Mouse (Mus musculus): ENCODE data around the gene Phf11c. TPM values are rescaled to one million over a fixed set of nuclear protein-coding genes. Genes with fewer than 3 reads are reported as not detected.
"Not testable (repeated sequence)": the region's sequence is repeated elsewhere in the genome, so short reads cannot be mapped to it uniquely, and the experiment has no call there.

Phf11c gene
- polyA plus RNA-seq, 1 experiment from 2014 or later, result 0.79 TPM

DNA sequence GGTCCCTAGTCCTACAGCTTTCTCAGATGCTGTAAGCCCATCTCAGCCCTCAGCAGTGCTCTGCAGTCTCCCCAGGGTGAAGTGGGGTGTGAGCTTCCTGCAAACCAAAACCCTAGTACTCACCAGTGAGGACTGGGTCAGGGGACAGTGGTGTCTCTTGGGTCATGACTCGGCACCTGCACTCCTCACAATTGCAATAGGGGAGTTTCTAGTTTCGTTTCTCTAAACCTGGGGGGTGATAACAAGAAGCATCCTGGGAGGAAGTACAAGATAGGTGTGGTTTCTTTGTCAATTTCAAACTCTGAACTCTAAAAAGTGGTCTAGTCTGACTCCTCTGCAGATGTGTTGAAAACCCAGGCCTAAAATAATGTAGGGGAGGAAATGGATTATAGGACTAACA lies 1.8 kb upstream of the Phf11c start:
- Histone ChIP-seq H3K9ac (replicated peaks) (no peak overlapping the region), H3K4me3 (ENCODE audit: low read depth, low read length) (no peak overlapping the region), H3K9me3 (ENCODE audit: low read length) (no peaks in the 10 kb centered on the region), H3K27me3 (ENCODE audit: insufficient read depth, low read length) (no peaks in the 10 kb centered on the region), H3K4me2 (ENCODE audit: low read depth, low read length) (no peak overlapping the region), H3K36me3 (replicated peaks; ENCODE audit: insufficient read depth, low read length) (peaks cover 19% of the 10 kb centered on the region), H3K27ac (ENCODE audit: low read depth) (0 out of 2 replicates have a peak overlapping the region, but pooled peaks have one; percentile 16), H3K4me1 (ENCODE audit: insufficient read depth) (no peaks in the 10 kb centered on the region)
- DNase-seq (peak; percentile 28), ATAC-seq (peak; percentile 33)
- TF ChIP-seq EP300 (IDR thresholded peaks at IDR 0.05; ENCODE audit: low read depth) (no peak), CTCF (IDR thresholded peaks at IDR 0.05; ENCODE audit: low read depth) (no peak)
- 49% methylated on average over 2 of the region's 2 CpGs for WGBS (ENCODE audit: insufficient replicate concordance)

DNA sequence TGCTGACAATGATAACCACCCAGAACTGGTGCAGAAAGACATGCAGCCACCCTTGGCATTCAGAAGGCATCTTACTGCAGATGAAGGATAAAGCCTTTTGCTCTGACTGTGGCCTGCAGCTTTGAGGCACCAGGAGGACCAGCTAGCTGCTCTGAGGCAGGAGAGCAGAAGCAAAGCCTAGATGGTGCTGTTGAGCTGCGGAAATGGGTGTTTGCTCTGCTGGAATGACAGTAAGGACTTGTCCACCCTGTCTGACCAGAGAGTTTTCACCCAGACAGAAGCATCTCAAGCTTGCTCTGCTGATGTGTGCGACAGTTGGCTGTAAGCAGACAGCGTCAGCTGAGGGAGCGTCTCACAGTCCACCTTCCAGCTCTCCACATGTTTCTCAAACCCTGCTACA lies 5.0 kb downstream of the Phf11c start:
- not testable (repeated sequence) for H3K4me1 ChIP-seq (ENCODE audit: insufficient read depth); H3K27ac ChIP-seq (ENCODE audit: low read depth); DNase-seq; H3K4me2 ChIP-seq (ENCODE audit: low read depth, low read length); H3K27me3 ChIP-seq (ENCODE audit: insufficient read depth, low read length); ATAC-seq; H3K4me3 ChIP-seq (ENCODE audit: low read depth, low read length); H3K36me3 ChIP-seq (replicated peaks; ENCODE audit: insufficient read depth, low read length); H3K9me3 ChIP-seq (ENCODE audit: low read length); H3K9ac ChIP-seq (replicated peaks)
- peak; percentile 30; the same call in 1 of the 2 replicates for TF ChIP-seq CTCF (IDR thresholded peaks at IDR 0.05; ENCODE audit: low read depth)
- WGBS (ENCODE audit: insufficient replicate concordance), result 76% methylated on average over 4 of the region's 4 CpGs

DNA sequence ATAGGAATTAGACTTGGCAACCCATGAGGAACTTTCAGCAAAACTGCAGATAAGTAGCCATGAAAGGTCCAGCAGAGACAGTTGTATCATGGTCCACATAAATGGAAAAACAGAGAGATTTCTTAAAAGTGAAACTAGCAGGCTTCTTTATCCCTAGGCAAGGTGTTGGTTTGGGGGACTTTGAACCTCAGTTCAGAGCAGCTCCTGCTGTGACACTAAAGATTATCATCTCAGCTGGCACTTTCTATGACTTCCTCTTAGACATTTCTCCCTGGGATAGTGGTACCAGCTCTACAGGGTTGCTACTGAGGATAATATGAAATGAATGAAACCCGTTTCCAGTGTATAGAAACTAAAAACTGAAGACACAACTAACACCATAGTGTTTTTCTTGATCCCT lies 5.6 kb downstream of the Phf11c start:
- no peak overlapping the region for H3K4me3 ChIP-seq (ENCODE audit: low read depth, low read length)
- no peak overlapping the region for H3K27ac ChIP-seq (ENCODE audit: low read depth)
- H3K27me3 ChIP-seq (ENCODE audit: insufficient read depth, low read length), result no peaks in the 10 kb centered on the region
- 53% methylated on average over 1 of the region's 1 CpGs for WGBS (ENCODE audit: insufficient replicate concordance)
- H3K4me2 ChIP-seq (ENCODE audit: low read depth, low read length), result no peak overlapping the region
- no peak for DNase-seq
- H3K9ac ChIP-seq (replicated peaks), result no peak overlapping the region
- TF ChIP-seq EP300 (IDR thresholded peaks at IDR 0.05; ENCODE audit: low read depth) (no peak), CTCF (IDR thresholded peaks at IDR 0.05; ENCODE audit: low read depth) (no peak)
- no peaks in the 10 kb centered on the region for H3K9me3 ChIP-seq (ENCODE audit: low read length)
- ATAC-seq, result no peak
- no peaks in the 10 kb centered on the region for H3K4me1 ChIP-seq (ENCODE audit: insufficient read depth)
- H3K36me3 ChIP-seq (replicated peaks; ENCODE audit: insufficient read depth, low read length), result no peaks in the 10 kb centered on the region

DNA sequence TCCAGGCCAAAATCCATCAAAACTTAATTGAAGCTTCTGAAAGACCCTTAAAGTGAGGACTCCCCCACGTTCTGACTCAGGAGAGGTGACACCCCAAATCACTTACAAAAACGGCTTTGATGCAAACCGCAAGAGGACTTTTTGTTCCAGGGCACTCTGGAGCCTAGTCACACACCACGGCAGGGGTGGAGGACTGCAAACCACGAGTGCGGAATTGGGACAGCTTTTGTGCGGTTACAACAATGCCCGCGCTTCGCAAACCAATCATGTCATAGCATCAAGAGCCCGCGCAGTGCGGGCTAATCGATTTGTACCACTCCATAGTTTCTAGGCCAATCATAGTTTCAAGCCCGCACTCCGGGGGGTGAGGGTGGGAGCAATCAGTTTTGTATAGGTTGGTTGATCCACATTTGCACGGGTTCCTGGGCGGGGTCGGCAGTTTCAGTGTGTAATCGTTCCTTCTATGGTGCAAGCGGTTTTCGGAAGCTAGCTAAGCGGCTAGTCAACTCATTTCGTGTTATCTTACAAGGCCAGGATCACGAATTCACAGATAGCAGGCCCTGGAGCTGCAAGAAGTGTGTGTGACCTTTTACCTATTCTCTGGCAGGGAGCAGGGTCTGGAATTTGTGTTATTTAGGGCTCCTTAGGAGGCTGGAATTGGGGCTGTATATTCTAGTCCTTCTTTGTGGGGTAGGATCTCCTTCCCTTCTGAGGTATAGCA lies 24.7 kb downstream of the Phf11c start:
- Histone ChIP-seq H3K4me3 (ENCODE audit: low read depth, low read length) (no peak overlapping the region), H3K36me3 (replicated peaks; ENCODE audit: insufficient read depth, low read length) (no peaks in the 10 kb centered on the region), H3K27ac (ENCODE audit: low read depth) (no peak overlapping the region), H3K4me1 (ENCODE audit: insufficient read depth) (no peaks in the 10 kb centered on the region), H3K27me3 (ENCODE audit: insufficient read depth, low read length) (no peaks in the 10 kb centered on the region), H3K9ac (replicated peaks) (no peak overlapping the region), H3K4me2 (ENCODE audit: low read depth, low read length) (no peak overlapping the region), H3K9me3 (ENCODE audit: low read length) (peaks cover 4% of the 10 kb centered on the region)
- TF ChIP-seq EP300 (IDR thresholded peaks at IDR 0.05; ENCODE audit: low read depth) (no peak), CTCF (IDR thresholded peaks at IDR 0.05; ENCODE audit: low read depth) (no peak)
- ATAC-seq (no peak), DNase-seq (no peak)
- whole genome bisulfite sequencing (ENCODE audit: insufficient replicate concordance), result 88% methylated on average over 25 of the region's 25 CpGs

DNA sequence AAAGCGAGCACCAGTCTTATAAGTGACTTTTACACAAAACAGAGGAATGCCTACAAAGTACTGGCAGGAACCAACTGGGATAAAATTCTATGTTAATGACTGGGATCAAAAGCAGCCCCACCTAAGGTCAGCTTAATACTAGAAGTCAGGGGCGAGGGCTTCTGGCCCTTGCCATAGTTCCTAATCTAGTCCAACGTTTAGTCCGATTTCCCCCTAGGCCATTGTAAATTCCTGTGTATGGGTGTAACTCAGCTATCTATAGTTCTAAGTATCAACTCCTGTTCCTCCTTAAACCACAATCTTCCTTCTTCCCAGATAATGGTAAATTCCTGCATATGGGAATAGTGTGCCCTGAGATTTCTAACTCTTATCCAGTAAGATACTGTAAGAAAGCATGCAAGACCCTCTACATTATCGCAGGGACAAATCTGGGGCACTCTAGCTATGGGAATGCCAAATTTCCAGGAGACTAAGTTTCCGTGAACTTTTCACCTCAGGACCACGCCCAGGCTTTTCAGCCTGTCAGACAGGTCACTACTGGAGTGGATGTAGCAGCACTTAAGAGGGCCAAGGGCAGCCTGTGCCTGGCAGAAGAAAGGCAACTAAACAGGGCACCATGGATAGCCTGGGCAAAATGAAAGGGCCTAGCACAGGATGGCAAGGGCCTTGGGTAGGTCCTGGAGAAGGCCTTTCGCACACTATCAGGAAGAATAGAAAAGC lies 28.6 kb downstream of the Phf11c start:
- no peaks in the 10 kb centered on the region for H3K4me1 ChIP-seq (ENCODE audit: insufficient read depth)
- DNase-seq, result no peak

DNA sequence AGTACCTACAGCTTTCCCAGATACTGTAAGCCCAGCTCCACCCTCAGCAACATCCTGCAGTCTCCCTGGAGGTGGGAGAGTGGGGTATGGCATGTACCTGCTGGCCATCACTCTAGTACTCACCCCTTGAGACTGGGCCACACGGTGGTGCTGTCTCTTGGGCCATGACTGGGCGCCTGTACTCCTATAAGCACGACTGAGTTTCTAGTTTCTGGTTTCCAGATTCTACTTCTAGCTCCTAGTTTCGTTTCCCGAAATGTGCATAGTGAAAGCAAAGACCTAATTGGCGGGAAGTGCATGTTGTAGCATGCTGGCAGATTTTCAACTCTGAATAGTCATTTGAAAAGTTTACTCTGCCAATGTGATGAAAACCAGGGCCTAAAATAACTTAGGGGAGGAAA lies 29.9 kb downstream of the Phf11c start, which contains the start of gene Phf11d:
Gene Phf11d (minus strand): TSS at position 227 of the 401 bp plus-strand sequence.
- no peaks in the 10 kb centered on the region for H3K9me3 ChIP-seq (ENCODE audit: low read length)
- H3K27me3 ChIP-seq (ENCODE audit: insufficient read depth, low read length), result no peaks in the 10 kb centered on the region
- H3K36me3 ChIP-seq (replicated peaks; ENCODE audit: insufficient read depth, low read length), result no peaks in the 10 kb centered on the region
- peak within 1 kb of the TSS; percentile 2; the same call in 1 of the 2 replicates for H3K4me3 ChIP-seq (ENCODE audit: low read depth, low read length)
- no peaks in the 10 kb centered on the region for H3K4me1 ChIP-seq (ENCODE audit: insufficient read depth)
- no peak within 1 kb of the TSS for H3K4me2 ChIP-seq (ENCODE audit: low read depth, low read length)
- 0 out of 2 replicates have a peak within 1 kb of the TSS, but pooled peaks have one; percentile 5 for H3K27ac ChIP-seq (ENCODE audit: low read depth)
- TF ChIP-seq EP300 (IDR thresholded peaks at IDR 0.05; ENCODE audit: low read depth) (no peak), CTCF (IDR thresholded peaks at IDR 0.05; ENCODE audit: low read depth) (peak; percentile 11; the same call in 1 of the 2 replicates)
- WGBS (ENCODE audit: insufficient replicate concordance), result 64% methylated on average over 6 of the region's 6 CpGs
- no peak within 1 kb of the TSS for H3K9ac ChIP-seq (replicated peaks)
- DNase-seq (no peak), ATAC-seq (peak; percentile 51)

More for the DNA sequence above, 28.6 kb downstream of the Phf11c start:
- 82% methylated on average over 8 of the region's 8 CpGs for WGBS (ENCODE audit: insufficient replicate concordance)
- no peaks in the 10 kb centered on the region for H3K27me3 ChIP-seq (ENCODE audit: insufficient read depth, low read length)
- no peaks in the 10 kb centered on the region for H3K36me3 ChIP-seq (replicated peaks; ENCODE audit: insufficient read depth, low read length)
- no peak overlapping the region for H3K9ac ChIP-seq (replicated peaks)
- no peak overlapping the region for H3K27ac ChIP-seq (ENCODE audit: low read depth)
- H3K9me3 ChIP-seq (ENCODE audit: low read length), result no peaks in the 10 kb centered on the region; the same call in 1 of the 2 replicates
- no peak for ATAC-seq
- H3K4me3 ChIP-seq (ENCODE audit: low read depth, low read length), result no peak overlapping the region
- H3K4me2 ChIP-seq (ENCODE audit: low read depth, low read length), result no peak overlapping the region
- TF ChIP-seq CTCF (IDR thresholded peaks at IDR 0.05; ENCODE audit: low read depth) (no peak), EP300 (IDR thresholded peaks at IDR 0.05; ENCODE audit: low read depth) (no peak)

DNA sequence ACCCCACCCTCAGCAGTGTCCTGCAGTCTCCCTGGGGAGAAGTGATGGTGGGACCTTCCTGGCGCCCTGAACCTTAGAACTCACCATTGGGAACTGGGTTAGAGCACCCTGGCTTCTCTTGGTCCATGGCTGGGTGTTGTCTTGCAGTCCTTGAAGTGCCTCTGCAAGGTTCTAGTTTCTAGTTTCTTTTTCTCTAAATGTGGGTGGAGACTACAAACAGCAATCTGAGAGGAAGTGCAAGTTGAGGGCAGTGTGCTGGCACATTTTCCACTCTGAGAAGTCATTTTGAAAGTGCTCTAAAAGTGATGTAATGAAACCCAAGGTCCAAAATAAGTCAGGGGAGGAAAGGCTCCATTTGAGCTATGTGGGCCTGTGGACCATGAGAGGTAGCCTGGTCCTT lies 54.0 kb downstream of the Phf11c start, which contains the start of gene Phf11b:
Gene Phf11b (minus strand): TSS at position 163 of the 400 bp plus-strand sequence.
- not testable (repeated sequence) for H3K27me3 ChIP-seq (ENCODE audit: insufficient read depth, low read length); H3K36me3 ChIP-seq (replicated peaks; ENCODE audit: insufficient read depth, low read length); H3K27ac ChIP-seq (ENCODE audit: low read depth); H3K4me1 ChIP-seq (ENCODE audit: insufficient read depth); H3K4me3 ChIP-seq (ENCODE audit: low read depth, low read length); H3K4me2 ChIP-seq (ENCODE audit: low read depth, low read length); DNase-seq; H3K9ac ChIP-seq (replicated peaks); H3K9me3 ChIP-seq (ENCODE audit: low read length)
- WGBS (ENCODE audit: insufficient replicate concordance), result 61% methylated on average over 1 of the region's 1 CpGs
- ATAC-seq, result peak; percentile 31; the same call in 1 of the 2 replicates

Measured in liver, postnatal 0 days (tissue).